Mouse (Mus musculus): ENCODE measurements around the gene Ssbp3.

DNA sequence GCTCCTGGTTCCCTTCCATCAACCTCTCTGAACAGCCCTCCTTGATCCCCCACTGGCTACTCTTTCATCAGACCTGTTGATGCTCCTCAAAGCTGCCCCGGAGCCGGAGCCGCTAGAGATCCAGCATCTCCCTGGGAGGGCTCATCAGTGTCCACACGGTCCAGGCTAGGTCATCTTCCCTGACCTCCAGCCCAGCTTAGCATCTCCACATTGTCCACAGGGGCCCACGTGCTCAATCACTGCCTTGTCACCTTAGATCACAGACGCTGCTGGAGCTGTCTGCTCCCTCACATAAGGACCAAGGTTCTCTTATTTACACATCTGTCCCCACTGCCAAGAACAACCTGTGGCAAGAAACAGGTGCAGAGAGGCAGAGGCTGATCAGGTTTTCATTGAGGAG, 9.8 kb upstream of the Ssbp3 start:
- TF ChIP-seq CTCF (conservative IDR thresholded peaks at IDR 0.05; ENCODE audit: low read length) = no peak
- TF ChIP-seq NANOG (IDR thresholded peaks at IDR 0.05; ENCODE audit: borderline replicate concordance, low read length) = no peak
- TF ChIP-seq POU5F1 (IDR thresholded peaks at IDR 0.05; ENCODE audit: borderline replicate concordance, low read length) = no peak

All from E14TG2a.4 (cell line).